Mouse (Mus musculus): ENCODE results near the gene Pcnx. TPM values are rescaled to one million over a fixed set of nuclear protein-coding genes. Genes with fewer than 3 reads are reported as not detected.

The Pcnx gene
- 13.8 and 14.8 TPM in 2 replicates for polyA plus RNA-seq (2012; rRNA removed)

GRCm38 (mm10) chr12:81859351-81860307 is at the start of gene Pcnx:
Pcnx (plus strand) TSS chr12:81860023.

Other genes starting within 250 kb of the Pcnx start
- gene Ttc9, start 228.8 kb upstream of the Pcnx start, polyA plus RNA-seq (2012; rRNA removed), result 0.84 and 1.1 TPM in 2 replicates
- 5.9 and 6.0 TPM in 2 replicates for gene Map3k9, start 78.8 kb upstream of the Pcnx start, polyA plus RNA-seq (2012; rRNA removed)